Mouse (Mus musculus) regulatory T cell (primary cell): ENCODE data around the gene Josd2.

Experiments
- in situ Hi-C: fragments of 300-600 bp; cut with MboI, MseI; formaldehyde crosslinking; loops from one replicate; pipeline ENCODE4 v1.15.1; 2025; ENCODE audit warnings: high pct_unique_total_duplicates

Gene Josd2

GRCm38 (mm10) chr7:44471880-44472557 lies 4.2 kb downstream of the Josd2 start:
- in situ Hi-C loops = no loop called here

- in situ Hi-C loops = no loop called here
Measured at GRCm38 (mm10) chr7:44472558-44472885, 4.7 kb downstream of the Josd2 start.

DNA sequence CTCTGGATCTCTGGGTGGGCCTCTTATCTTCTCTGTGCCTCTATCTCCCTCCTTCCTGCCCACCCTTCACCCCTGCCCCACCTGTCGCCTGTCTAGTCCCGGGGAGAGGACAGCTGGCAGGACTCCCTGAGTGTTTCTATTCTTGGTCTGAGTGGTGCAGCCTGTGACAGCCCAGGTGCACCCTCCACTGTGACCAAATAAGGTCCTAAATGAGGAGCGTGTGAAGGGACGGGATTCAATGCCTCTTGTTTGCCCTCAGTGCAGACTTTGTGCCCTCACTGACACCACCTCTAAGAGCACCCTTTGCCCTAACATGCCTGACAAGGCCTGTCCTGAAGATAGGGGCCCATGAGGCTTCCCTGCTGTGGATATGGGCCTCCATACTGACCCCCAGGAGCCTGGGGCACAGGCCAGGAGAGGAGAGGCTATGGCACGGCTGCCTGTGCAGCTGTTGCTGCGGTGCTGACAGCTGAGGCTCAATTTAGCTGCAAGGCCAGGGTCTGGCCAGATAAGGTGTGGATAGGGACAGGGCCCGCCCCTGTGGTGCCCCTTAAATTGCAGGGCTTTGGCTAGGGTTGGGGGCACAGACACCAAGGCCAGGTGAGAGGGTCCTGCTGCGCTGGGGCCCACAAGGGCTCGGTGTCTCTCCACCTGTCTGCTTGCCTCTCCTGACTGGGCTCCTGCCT lies 5.3 kb downstream of the Josd2 start:
- in situ Hi-C loops = no loop called here

GRCm38 (mm10) chr7:44474419-44474818 lies 6.6 kb downstream of the Josd2 start:
- in situ Hi-C loops = no loop called here

DNA sequence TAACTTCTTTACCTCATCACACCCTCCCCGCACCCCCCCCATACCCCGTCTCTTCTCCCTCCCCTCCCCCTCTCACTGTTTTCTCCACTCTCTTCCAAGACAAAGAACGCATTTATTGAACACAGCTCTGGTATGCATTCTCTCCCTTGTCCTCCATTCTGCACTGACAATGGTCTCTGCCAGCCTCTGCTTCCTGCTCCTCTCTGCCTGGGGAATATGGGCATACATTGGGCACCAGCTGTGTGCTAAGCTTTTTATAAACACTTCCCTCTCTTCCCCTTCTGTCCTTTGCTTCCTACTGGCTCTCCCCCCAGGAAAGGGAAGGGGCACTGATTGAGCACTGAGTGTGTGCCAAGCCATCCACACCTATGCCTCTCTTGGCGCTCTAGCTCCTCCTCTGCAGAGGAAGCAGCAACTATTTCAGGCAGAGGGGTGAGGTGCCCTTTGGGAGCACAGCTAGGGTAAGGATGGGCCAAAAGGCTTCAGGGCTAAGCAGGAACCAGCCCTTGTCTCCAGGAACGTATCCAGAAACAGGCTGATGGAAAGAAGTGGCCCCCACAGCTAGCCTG lies 7.3 kb downstream of the Josd2 start:
- in situ Hi-C loops = no loop called here

DNA sequence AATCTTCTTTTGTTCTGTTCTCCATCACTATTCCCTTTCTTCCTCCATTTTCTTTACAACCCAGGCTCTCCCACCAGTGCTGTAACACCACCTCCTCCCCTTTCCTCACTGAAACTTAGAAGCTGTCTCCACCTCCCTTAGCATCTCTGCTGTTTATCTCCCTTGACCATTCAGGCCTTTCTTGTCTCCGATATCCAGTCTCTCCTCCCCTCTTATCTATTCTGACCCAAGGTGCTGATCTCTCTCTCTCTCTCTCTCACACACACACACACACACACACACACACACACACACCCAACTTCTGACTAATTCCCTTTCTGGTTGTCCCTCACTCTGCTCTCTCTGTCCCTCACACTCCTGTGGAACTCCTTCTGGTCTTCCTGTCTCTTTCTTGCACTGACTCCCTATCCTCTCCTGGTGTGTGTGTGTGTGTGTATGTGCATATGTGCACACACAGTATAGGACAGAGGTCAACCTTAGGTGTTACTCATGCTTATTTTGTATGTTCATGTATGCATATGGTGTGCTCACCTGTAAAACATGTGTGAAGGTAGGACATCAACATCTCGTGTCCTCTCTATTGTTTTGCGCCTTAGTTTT lies 15.2 kb downstream of the Josd2 start:
- in situ Hi-C loops = loop anchor here (5.0 kb wide), 1 partner anchor 221 kb away; the partner anchor contains the start of gene Gm15517

DNA sequence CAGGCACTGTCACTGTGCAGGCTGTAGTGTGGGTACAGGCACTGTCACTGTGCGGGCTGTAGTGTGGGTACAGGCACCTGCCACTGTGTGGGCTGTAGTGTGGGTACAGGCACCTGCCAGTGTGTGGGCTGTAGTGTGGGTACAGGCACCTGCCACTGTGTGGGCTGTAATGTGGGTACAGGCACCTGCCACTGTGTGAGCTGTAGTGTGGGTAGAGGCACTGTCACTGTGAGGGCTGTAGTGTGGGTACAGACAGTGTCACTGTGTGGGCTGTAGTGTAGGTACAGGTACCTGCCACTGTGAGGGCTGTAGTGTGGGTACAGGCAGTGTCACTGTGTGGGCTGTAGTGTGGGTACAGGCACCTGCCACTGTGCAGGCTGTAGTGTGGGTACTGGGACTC lies 16.3 kb downstream of the Josd2 start:
- in situ Hi-C loops = loop anchor here (5.0 kb wide), 1 partner anchor 222 kb away; the partner anchor contains the start of gene Gm15517

- in situ Hi-C loops = loop anchor here (5.0 kb wide), 1 partner anchor 223 kb away; the partner anchor contains the start of gene Gm15517
Measured at GRCm38 (mm10) chr7:44484841-44485571, 17.2 kb downstream of the Josd2 start.

- in situ Hi-C loops = no loop called here
Measured at GRCm38 (mm10) chr7:44485572-44486195, 17.9 kb downstream of the Josd2 start.

DNA sequence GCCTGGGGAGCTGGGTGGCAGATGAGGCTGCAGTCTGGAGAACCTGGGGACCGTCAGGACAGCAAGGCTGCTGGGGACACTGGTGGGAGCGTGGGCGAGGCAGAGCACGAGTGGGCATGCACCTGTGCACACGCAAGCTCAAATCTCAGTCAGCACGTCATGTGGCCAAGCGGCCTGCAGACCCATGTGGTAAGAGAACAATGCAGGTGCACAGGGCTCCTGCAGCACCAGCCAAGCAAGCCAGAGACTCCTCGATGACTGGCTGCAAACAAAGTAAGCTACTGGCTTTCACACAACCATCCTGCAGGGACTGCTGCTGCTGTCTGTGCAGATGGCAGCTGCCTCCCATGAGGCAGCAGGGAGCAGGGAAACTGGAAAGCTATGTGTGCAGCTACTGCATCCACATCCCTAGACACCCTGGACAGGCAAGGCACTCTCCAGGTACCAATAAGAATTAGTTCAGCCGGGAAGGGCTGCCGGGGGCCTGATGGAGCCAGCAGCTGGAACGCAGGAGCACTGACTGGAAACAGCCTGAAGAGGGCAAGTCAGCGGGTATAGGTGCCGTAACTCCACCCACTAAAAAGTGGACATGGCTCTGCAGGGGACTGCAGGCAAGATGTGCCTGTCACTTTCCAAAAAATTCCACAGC lies 19.3 kb downstream of the Josd2 start:
- in situ Hi-C loops = no loop called here

GRCm38 (mm10) chr7:44487936-44488335 lies 20.2 kb downstream of the Josd2 start:
- in situ Hi-C loops = no loop called here

DNA sequence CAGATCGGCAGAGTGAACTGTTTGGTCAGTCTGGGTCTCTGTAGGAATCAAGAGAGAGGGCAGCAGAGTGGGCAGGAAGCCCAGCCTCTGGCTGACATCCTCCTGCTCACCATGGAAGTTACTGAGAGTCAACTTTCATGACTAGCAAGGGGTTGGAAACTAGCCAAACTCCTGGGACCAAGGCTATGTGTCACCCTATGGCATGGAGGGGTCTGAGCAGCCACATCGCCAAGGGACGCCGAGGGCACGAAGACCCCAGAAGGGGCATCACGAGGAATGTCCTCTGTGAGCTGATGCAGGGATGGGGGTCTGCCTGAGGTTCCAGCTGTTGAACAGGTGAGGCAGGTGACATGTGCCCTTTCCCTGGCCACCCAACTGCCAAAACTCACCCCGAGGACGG lies 20.8 kb downstream of the Josd2 start:
- in situ Hi-C loops = no loop called here

- in situ Hi-C loops = no loop called here
Measured at GRCm38 (mm10) chr7:44490281-44490680, 22.5 kb downstream of the Josd2 start.

- in situ Hi-C loops = no loop called here
Measured at GRCm38 (mm10) chr7:44491391-44491790, 23.6 kb downstream of the Josd2 start.

- in situ Hi-C loops = no loop called here
Measured at GRCm38 (mm10) chr7:44492166-44492826, 24.5 kb downstream of the Josd2 start.

DNA sequence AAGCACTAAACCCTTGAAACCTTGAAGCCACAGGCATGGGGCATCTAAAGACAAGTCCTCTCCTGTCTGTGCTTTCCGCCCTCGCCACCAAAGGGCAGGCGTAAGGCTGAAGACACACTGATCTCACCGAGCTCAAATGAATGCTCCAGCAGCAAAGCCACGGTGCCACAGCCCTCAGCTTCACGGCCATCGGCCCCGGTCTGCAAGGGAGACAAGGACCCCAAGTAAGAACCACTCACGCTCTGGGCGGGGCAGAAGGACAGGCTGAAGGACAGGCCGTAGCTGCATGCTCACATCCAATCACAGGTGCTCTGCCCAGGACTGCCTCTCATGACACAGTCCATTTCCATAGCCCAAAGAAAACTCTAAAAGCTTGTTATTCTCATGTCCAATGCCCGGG lies 26.9 kb downstream of the Josd2 start:
- in situ Hi-C loops = no loop called here

- in situ Hi-C loops = no loop called here
Measured at GRCm38 (mm10) chr7:44495086-44495485, 27.3 kb downstream of the Josd2 start.

GRCm38 (mm10) chr7:44495992-44496770 lies 28.4 kb downstream of the Josd2 start, which contains the start of the genes Emc10 and Fam71e1:
Emc10 (minus strand) TSS chr7:44496529.
Fam71e1 (plus strand) TSS chr7:44496581.
- in situ Hi-C loops = no loop called here

DNA sequence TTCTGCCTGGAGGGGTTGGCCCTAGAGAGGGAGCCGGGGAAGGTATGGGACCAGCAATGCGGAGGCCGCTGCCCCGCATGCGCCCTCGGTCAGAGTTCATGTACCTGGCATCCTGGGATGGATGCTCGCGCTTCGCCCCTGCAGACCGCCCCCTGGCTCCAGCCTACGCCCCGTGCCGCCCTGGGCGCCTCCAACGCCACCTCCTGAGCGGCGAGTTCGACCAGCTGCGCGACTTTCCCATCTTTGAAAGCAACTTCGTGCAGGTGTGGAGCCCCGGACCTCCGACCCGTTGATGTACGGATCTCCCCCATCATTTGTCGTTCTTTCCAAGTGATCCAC lies 29.0 kb downstream of the Josd2 start:
- in situ Hi-C loops = no loop called here
